Mouse (Mus musculus) ES-Bruce4 (cell line): ENCODE results near the gene Rfx2. TPM values are rescaled to one million over a fixed set of nuclear protein-coding genes. Genes with fewer than 3 reads are reported as not detected.

ENCODE experiments used
- H3K27ac ChIP-seq: 2 replicates; pipeline ENCODE4 v1.5.1; 2012; ENCODE audit warnings: low read length, inconsistent platforms; ENCODE audit not compliant: insufficient read depth
- H3K27me3 ChIP-seq: 2 replicates; pipeline ENCODE4 v1.6.1; 2012; ENCODE audit warnings: mild to moderate bottlenecking, low read length, inconsistent platforms; ENCODE audit not compliant: control insufficient read depth, poor library complexity, insufficient read depth, severe bottlenecking
- H3K36me3 ChIP-seq: 2 replicates; pipeline ENCODE4 v1.6.1; 2012; ENCODE audit warnings: inconsistent platforms, mild to moderate bottlenecking, low read length, moderate library complexity; ENCODE audit not compliant: control insufficient read depth, poor library complexity, insufficient read depth, severe bottlenecking
- H3K4me1 ChIP-seq: one replicate; pipeline ENCODE4 v1.8.1; 2011; ENCODE audit warnings: low read length; ENCODE audit not compliant: control insufficient read depth, insufficient read depth
- H3K4me3 ChIP-seq: 2 replicates; pipeline ENCODE4 v1.5.1; 2011; ENCODE audit warnings: low read depth, mild to moderate bottlenecking, low read length
- H3K9ac ChIP-seq: 2 replicates; pipeline ENCODE4 v1.6.1; 2012; ENCODE audit warnings: low read depth, mild to moderate bottlenecking, inconsistent platforms; ENCODE audit not compliant: poor library complexity, severe bottlenecking
- H3K9me3 ChIP-seq: replicated peaks from 2 replicates; pipeline ENCODE4 v1.6.1; 2012; ENCODE audit warnings: mild to moderate bottlenecking, low read length, inconsistent platforms; ENCODE audit not compliant: control insufficient read depth, poor library complexity, insufficient read depth, severe bottlenecking
- CTCF ChIP-seq: IDR thresholded peaks from one replicate; pipeline ENCODE4 v1.8.1; 2011; ENCODE audit warnings: low read depth, low read length
- EP300 ChIP-seq: IDR thresholded peaks from 2 replicates; pipeline ENCODE4 v1.6.1; 2011; ENCODE audit warnings: low read depth, low read length; ENCODE audit not compliant: insufficient read depth
- POLR2A ChIP-seq: IDR thresholded peaks from one replicate; pipeline ENCODE4 v1.8.1; 2011; ENCODE audit warnings: low read length; ENCODE audit not compliant: insufficient read depth
- polyA plus RNA-seq: library from polyadenylated mRNA; stranded (reverse); fragments of >200 nt; gene quantifications from 2 replicates; pipeline ENCODE4 v1.2.4, GENCODE M21; 2011; ENCODE audit warnings: low read depth; ENCODE audit not compliant: missing spikeins, insufficient read depth, insufficient read length

The Rfx2 gene
- polyA plus RNA-seq, 1 experiment: 27.5 TPM

- TF ChIP-seq EP300 (no peak), CTCF (no peak), POLR2A (no peak)
- Histone ChIP-seq H3K27me3 (no peaks in the 10 kb centered on the region), H3K9me3 (no peaks in the 10 kb centered on the region), H3K36me3 (no peaks in the 10 kb centered on the region), H3K9ac (peak overlapping the region; percentile 16; the same call in 1 of the 2 replicates), H3K27ac (no peak overlapping the region), H3K4me3 (no peak overlapping the region), H3K4me1 (peaks cover 4% of the 10 kb centered on the region)
Observed at GRCm38 (mm10) chr17:56753452-56753851, 77.4 kb downstream of the Rfx2 start.

GRCm38 (mm10) chr17:56751404-56752072 is 79.3 kb downstream of the Rfx2 start:
- peak overlapping the region; percentile 39 for H3K9ac ChIP-seq
- H3K27ac ChIP-seq: no peak overlapping the region

GRCm38 (mm10) chr17:56744173-56744572 is 86.6 kb downstream of the Rfx2 start:
- no peaks in the 10 kb centered on the region for H3K9me3 ChIP-seq
- no peaks in the 10 kb centered on the region for H3K4me1 ChIP-seq
- no peaks in the 10 kb centered on the region for H3K36me3 ChIP-seq
- H3K9ac ChIP-seq: no peak overlapping the region
- H3K27me3 ChIP-seq: no peaks in the 10 kb centered on the region
- no peak overlapping the region for H3K27ac ChIP-seq
- no peak overlapping the region for H3K4me3 ChIP-seq
- TF ChIP-seq POLR2A: no peak
- no peak for TF ChIP-seq EP300
- no peak for TF ChIP-seq CTCF

More at GRCm38 (mm10) chr17:56751404-56752072, 79.3 kb downstream of the Rfx2 start:
- no peaks in the 10 kb centered on the region for H3K9me3 ChIP-seq
- peak overlapping the region; percentile 44 for H3K4me3 ChIP-seq
- H3K4me1 ChIP-seq: peaks cover 2% of the 10 kb centered on the region
- no peaks in the 10 kb centered on the region for H3K27me3 ChIP-seq
- TF ChIP-seq EP300 (no peak), CTCF (no peak), POLR2A (no peak)
- no peaks in the 10 kb centered on the region for H3K36me3 ChIP-seq

DNA sequence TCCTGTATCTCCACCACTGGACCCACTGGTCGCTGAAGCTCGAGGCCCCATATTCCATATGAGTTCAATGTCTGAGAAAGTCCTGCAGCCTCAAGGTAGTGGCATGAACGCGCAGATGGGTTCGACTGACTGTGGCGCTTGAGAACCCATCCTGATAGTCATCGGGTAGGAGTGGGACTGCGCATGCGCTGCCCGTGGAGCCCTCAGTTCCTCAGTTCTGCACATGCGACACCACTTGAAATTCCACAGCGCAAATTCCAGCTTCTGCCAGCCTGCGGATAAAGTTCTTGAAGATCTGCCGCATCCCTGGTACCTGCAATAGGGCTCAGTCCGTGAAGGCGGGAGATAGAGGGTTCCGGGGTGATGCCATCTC is 90.0 kb downstream of the Rfx2 start:
- Histone ChIP-seq H3K27ac (no peak overlapping the region), H3K36me3 (no peaks in the 10 kb centered on the region), H3K27me3 (no peaks in the 10 kb centered on the region), H3K9me3 (no peaks in the 10 kb centered on the region), H3K4me1 (no peaks in the 10 kb centered on the region), H3K4me3 (peak overlapping the region; percentile 5; the same call in 1 of the 2 replicates), H3K9ac (no peak overlapping the region)
- TF ChIP-seq EP300 (no peak), CTCF (no peak), POLR2A (no peak)

- Histone ChIP-seq H3K4me1 (no peaks in the 10 kb centered on the region), H3K36me3 (no peaks in the 10 kb centered on the region), H3K27ac (no peak overlapping the region), H3K27me3 (no peaks in the 10 kb centered on the region), H3K9ac (no peak overlapping the region), H3K4me3 (no peak overlapping the region), H3K9me3 (no peaks in the 10 kb centered on the region)
- TF ChIP-seq POLR2A (no peak), CTCF (no peak), EP300 (no peak)
Observed at GRCm38 (mm10) chr17:56740118-56740787, 90.6 kb downstream of the Rfx2 start.

DNA sequence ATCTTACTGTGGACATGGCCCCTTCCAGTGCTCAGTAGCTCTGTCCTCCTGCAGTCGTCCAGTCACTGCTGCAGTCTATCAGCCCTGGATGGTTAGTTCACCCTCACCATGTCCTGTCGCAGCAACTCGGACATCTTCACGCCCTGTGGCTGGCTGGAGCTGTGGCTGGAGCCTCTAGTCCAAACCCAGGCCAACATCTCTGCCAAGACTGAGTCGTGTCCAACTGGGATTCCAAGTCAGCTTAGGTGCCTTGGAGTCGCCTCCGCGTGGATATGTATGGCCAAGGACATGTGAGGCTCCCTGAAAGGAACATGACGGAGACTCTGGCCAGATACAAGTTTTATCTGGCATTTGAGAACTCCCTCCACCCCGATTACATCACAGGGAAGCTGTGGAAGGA is 92.6 kb downstream of the Rfx2 start:
- Histone ChIP-seq H3K4me1 (no peaks in the 10 kb centered on the region), H3K36me3 (no peaks in the 10 kb centered on the region)

More for the DNA sequence above, 92.6 kb downstream of the Rfx2 start:
- H3K9me3 ChIP-seq: no peaks in the 10 kb centered on the region
- no peak for TF ChIP-seq CTCF
- no peak for TF ChIP-seq POLR2A
- no peak for TF ChIP-seq EP300
- no peak overlapping the region for H3K4me3 ChIP-seq
- no peaks in the 10 kb centered on the region for H3K27me3 ChIP-seq
- no peak overlapping the region for H3K9ac ChIP-seq
- H3K27ac ChIP-seq: no peak overlapping the region
